Mouse (Mus musculus): ENCODE data around the gene Gpr50.

Gene Gpr50

GRCm38 (mm10) chrX:71663374-71663773, at the start of gene Gpr50:
TSS of gene Gpr50 (plus strand) at chrX:71663667.
- peak; percentile 29 for DNase-seq

- DNase-seq, result no peak
These were observed 41.2 kb upstream of the Gpr50 start for GRCm38 (mm10) chrX:71622286-71622685.

- DNase-seq, result peak; percentile 30
These were observed 39.6 kb upstream of the Gpr50 start for GRCm38 (mm10) chrX:71623843-71624242.

GRCm38 (mm10) chrX:71628306-71628705, 35.2 kb upstream of the Gpr50 start:
- peak; percentile 68 for DNase-seq

- DNase-seq, result no peak
These were observed 32.8 kb upstream of the Gpr50 start for GRCm38 (mm10) chrX:71630709-71631108.

GRCm38 (mm10) chrX:71631130-71631529, 32.3 kb upstream of the Gpr50 start:
- DNase-seq, result no peak

- peak; percentile 60 for DNase-seq
These were observed 15.5 kb upstream of the Gpr50 start for GRCm38 (mm10) chrX:71647958-71648357.

GRCm38 (mm10) chrX:71648434-71648833, 15.0 kb upstream of the Gpr50 start:
- no peak for DNase-seq

- DNase-seq, result peak; percentile 74
These were observed 14.5 kb upstream of the Gpr50 start for GRCm38 (mm10) chrX:71648848-71649454.

- DNase-seq, result no peak
These were observed 13.5 kb upstream of the Gpr50 start for GRCm38 (mm10) chrX:71649993-71650392.

GRCm38 (mm10) chrX:71661794-71662193, 1.7 kb upstream of the Gpr50 start:
- peak; percentile 17 for DNase-seq

GRCm38 (mm10) chrX:71663871-71664687, 612 bp downstream of the Gpr50 start:
- DNase-seq, result peak; percentile 24

- no peak for DNase-seq
These were observed 1.2 kb downstream of the Gpr50 start for GRCm38 (mm10) chrX:71664688-71665026.

GRCm38 (mm10) chrX:71670254-71670653, 6.8 kb downstream of the Gpr50 start:
- no peak for DNase-seq

- no peak for DNase-seq
These were observed 37.5 kb downstream of the Gpr50 start for GRCm38 (mm10) chrX:71700817-71701469.

Measured in retina, postnatal 1 day (tissue).